Mouse (Mus musculus): ENCODE measurements at regions not wholly inside any gene's neighbourhood (a gene's known extent, or its start where the extent isn't known, plus 50 kb on each side); places are given as distances from the start of the nearest gene placed in this dataset.
"Not testable (repeated sequence)": the region's sequence is repeated elsewhere in the genome, so short reads cannot be mapped to it uniquely, and the experiment has no call there.

GRCm38 (mm10) chr14:60554222-60554740 lies 79.5 kb upstream of the Spata13 start:
- Histone ChIP-seq H3K27me3 (ENCODE audit: control insufficient read depth) (no peaks in the 10 kb centered on the region; the same call in 1 of the 2 replicates), H3K4me3 (replicated peaks) (no peak overlapping the region), H3K36me3 (ENCODE audit: control insufficient read depth) (no peaks in the 10 kb centered on the region), H3K9me3 (ENCODE audit: control insufficient read depth, low read length) (no peaks in the 10 kb centered on the region), H3K4me1 (ENCODE audit: control insufficient read depth) (no peaks in the 10 kb centered on the region)
- TF ChIP-seq TAL1 (IDR thresholded peaks at IDR 0.05; ENCODE audit: low read length) (no peak), GATA1 (IDR thresholded peaks at IDR 0.05; ENCODE audit: low read length) (no peak)

- Histone ChIP-seq H3K36me3 (ENCODE audit: control insufficient read depth) (no peaks in the 10 kb centered on the region), H3K9me3 (ENCODE audit: control insufficient read depth, low read length) (no peaks in the 10 kb centered on the region), H3K4me1 (ENCODE audit: control insufficient read depth) (no peaks in the 10 kb centered on the region), H3K4me3 (replicated peaks) (no peak overlapping the region), H3K27me3 (ENCODE audit: control insufficient read depth) (no peaks in the 10 kb centered on the region; the same call in 1 of the 2 replicates)
- TF ChIP-seq TAL1 (IDR thresholded peaks at IDR 0.05; ENCODE audit: low read length) (no peak), GATA1 (IDR thresholded peaks at IDR 0.05; ENCODE audit: low read length) (no peak)
These were observed 77.3 kb upstream of the Spata13 start for GRCm38 (mm10) chr14:60556541-60556940.

GRCm38 (mm10) chr14:60557020-60557419 lies 76.8 kb upstream of the Spata13 start:
- H3K27me3 ChIP-seq (ENCODE audit: control insufficient read depth): no peaks in the 10 kb centered on the region; the same call in 1 of the 2 replicates
- H3K4me3 ChIP-seq (replicated peaks): no peak overlapping the region
- no peaks in the 10 kb centered on the region for H3K36me3 ChIP-seq (ENCODE audit: control insufficient read depth)
- H3K4me1 ChIP-seq (ENCODE audit: control insufficient read depth): no peaks in the 10 kb centered on the region
- TF ChIP-seq GATA1 (IDR thresholded peaks at IDR 0.05; ENCODE audit: low read length) (no peak), TAL1 (IDR thresholded peaks at IDR 0.05; ENCODE audit: low read length) (no peak)
- H3K9me3 ChIP-seq (ENCODE audit: control insufficient read depth, low read length): no peaks in the 10 kb centered on the region

GRCm38 (mm10) chr14:60559376-60559775 lies 74.4 kb upstream of the Spata13 start:
- no peaks in the 10 kb centered on the region for H3K36me3 ChIP-seq (ENCODE audit: control insufficient read depth)
- no peak overlapping the region for H3K4me3 ChIP-seq (replicated peaks)
- H3K9me3 ChIP-seq (ENCODE audit: control insufficient read depth, low read length): no peaks in the 10 kb centered on the region
- TF ChIP-seq GATA1 (IDR thresholded peaks at IDR 0.05; ENCODE audit: low read length) (no peak), TAL1 (IDR thresholded peaks at IDR 0.05; ENCODE audit: low read length) (no peak)
- no peaks in the 10 kb centered on the region for H3K4me1 ChIP-seq (ENCODE audit: control insufficient read depth)
- no peaks in the 10 kb centered on the region; the same call in 1 of the 2 replicates for H3K27me3 ChIP-seq (ENCODE audit: control insufficient read depth)

- Histone ChIP-seq H3K27me3 (ENCODE audit: control insufficient read depth) (no peaks in the 10 kb centered on the region; the same call in 1 of the 2 replicates), H3K4me3 (replicated peaks) (no peak overlapping the region), H3K36me3 (ENCODE audit: control insufficient read depth) (no peaks in the 10 kb centered on the region), H3K9me3 (ENCODE audit: control insufficient read depth, low read length) (no peaks in the 10 kb centered on the region), H3K4me1 (ENCODE audit: control insufficient read depth) (no peaks in the 10 kb centered on the region)
- TF ChIP-seq GATA1 (IDR thresholded peaks at IDR 0.05; ENCODE audit: low read length) (no peak), TAL1 (IDR thresholded peaks at IDR 0.05; ENCODE audit: low read length) (no peak)
These were observed 73.8 kb upstream of the Spata13 start for GRCm38 (mm10) chr14:60559826-60560529.

GRCm38 (mm10) chr14:60576281-60576680 lies 57.5 kb upstream of the Spata13 start:
- TF ChIP-seq TAL1 (IDR thresholded peaks at IDR 0.05; ENCODE audit: low read length): no peak
- TF ChIP-seq GATA1 (IDR thresholded peaks at IDR 0.05; ENCODE audit: low read length): no peak
- no peaks in the 10 kb centered on the region for H3K9me3 ChIP-seq (ENCODE audit: control insufficient read depth, low read length)
- H3K36me3 ChIP-seq (ENCODE audit: control insufficient read depth): no peaks in the 10 kb centered on the region
- peaks cover 3% of the 10 kb centered on the region; the same call in 1 of the 2 replicates for H3K4me1 ChIP-seq (ENCODE audit: control insufficient read depth)
- H3K27me3 ChIP-seq (ENCODE audit: control insufficient read depth): no peaks in the 10 kb centered on the region
- H3K4me3 ChIP-seq (replicated peaks): no peak overlapping the region

GRCm38 (mm10) chr14:60580131-60580530 lies 53.7 kb upstream of the Spata13 start:
- not testable (repeated sequence) for H3K27me3 ChIP-seq (ENCODE audit: control insufficient read depth); H3K4me3 ChIP-seq (replicated peaks)

More at GRCm38 (mm10) chr14:60580131-60580530, 53.7 kb upstream of the Spata13 start:
- not testable (repeated sequence) for H3K36me3 ChIP-seq (ENCODE audit: control insufficient read depth); H3K9me3 ChIP-seq (ENCODE audit: control insufficient read depth, low read length); H3K4me1 ChIP-seq (ENCODE audit: control insufficient read depth)

Measured in erythroblast, embryonic 14.5 days (primary cell).